Mouse (Mus musculus) left cerebral cortex, adult 2 months (tissue): Measurements from ENCODE around the gene Zdhhc14. TPM values are rescaled to one million over a fixed set of nuclear protein-coding genes. Genes with fewer than 3 reads are reported as not detected.
A peak's percentile ranks its signal among the peaks of the same experiment; 100 is the strongest.

Experiments used
- DNase-seq, 2 experiments: peaks; one replicate each; pipeline ENCODE4 v3.0.0; 2021 to 2022; ENCODE audit warnings: low spot score in 2 of 2, mixed read lengths in 1 of 2; ENCODE audit errors: extremely low spot score in 1 of 2
- H3K27ac ChIP-seq: fragments of 200-600 bp; 2 replicates; pipeline ENCODE4 v1.8.1; 2022
- H3K4me3 ChIP-seq: fragments of 200-600 bp; 2 replicates; pipeline ENCODE4 v1.8.1; 2022
- CTCF ChIP-seq: fragments of 200-600 bp; IDR thresholded peaks from 2 replicates; pipeline ENCODE4 v1.8.1; 2022; ENCODE audit warnings: antibody characterized with exemption, mild to moderate bottlenecking, moderate library complexity
- intact Hi-C: fragments of 180-260 bp; cut with DNase I; formaldehyde crosslinking; loops from one replicate; pipeline ENCODE4 v1.15.1; 2025
- total RNA-seq, 2 experiments: library from RNA; stranded (reverse); gene quantifications; 2 replicates each; pipeline ENCODE4 v1.2.3; 2021

The Zdhhc14 gene
- total RNA-seq, 2 experiments from 2014 or later, result 44.9 to 46.8 TPM

GRCm38 (mm10) chr17:5692661-5693060 is 200.3 kb downstream of the Zdhhc14 start:
- no peak for TF ChIP-seq CTCF
- H3K27ac ChIP-seq, result no peak overlapping the region
- no peak for DNase-seq
- intact Hi-C loops, result no loop called here
- no peak overlapping the region for H3K4me3 ChIP-seq

GRCm38 (mm10) chr17:5693256-5693655 is 200.9 kb downstream of the Zdhhc14 start:
- no peak overlapping the region for H3K27ac ChIP-seq
- no peak for TF ChIP-seq CTCF
- no peak for DNase-seq
- H3K4me3 ChIP-seq, result no peak overlapping the region
- intact Hi-C loops, result no loop called here

GRCm38 (mm10) chr17:5698447-5699096 is 206.2 kb downstream of the Zdhhc14 start:
- TF ChIP-seq CTCF, result no peak
- DNase-seq, result no peak
- Histone ChIP-seq H3K4me3 (no peak overlapping the region), H3K27ac (no peak overlapping the region)
- intact Hi-C loops, result no loop called here

GRCm38 (mm10) chr17:5710320-5711104 is 218.2 kb downstream of the Zdhhc14 start:
- no peak for TF ChIP-seq CTCF
- no peak overlapping the region for H3K27ac ChIP-seq
- H3K4me3 ChIP-seq, result no peak overlapping the region
- intact Hi-C loops, result no loop called here
- DNase-seq, result no peak

- DNase-seq, result no peak
- TF ChIP-seq CTCF, result no peak
- H3K4me3 ChIP-seq, result no peak overlapping the region
- H3K27ac ChIP-seq, result peak overlapping the region; percentile 17; the same call in 1 of the 2 replicates
- intact Hi-C loops, result no loop called here
These were observed 219.5 kb downstream of the Zdhhc14 start for GRCm38 (mm10) chr17:5711861-5712260.

GRCm38 (mm10) chr17:5713141-5713540 is 220.8 kb downstream of the Zdhhc14 start:
- peak overlapping the region; percentile 15; the same call in 1 of the 2 replicates for H3K27ac ChIP-seq
- H3K4me3 ChIP-seq, result no peak overlapping the region
- intact Hi-C loops, result no loop called here
- DNase-seq, result no peak
- no peak for TF ChIP-seq CTCF

GRCm38 (mm10) chr17:5716912-5717311 is 224.6 kb downstream of the Zdhhc14 start:
- TF ChIP-seq CTCF, result no peak
- intact Hi-C loops, result no loop called here
- DNase-seq, result no peak
- Histone ChIP-seq H3K27ac (no peak overlapping the region), H3K4me3 (no peak overlapping the region)

GRCm38 (mm10) chr17:5718768-5719387 is 226.5 kb downstream of the Zdhhc14 start:
- Histone ChIP-seq H3K27ac (no peak overlapping the region), H3K4me3 (no peak overlapping the region)
- intact Hi-C loops, result no loop called here
- TF ChIP-seq CTCF, result no peak
- DNase-seq, result no peak

- no peak for DNase-seq
- peak; percentile 51 for TF ChIP-seq CTCF
- H3K4me3 ChIP-seq, result no peak overlapping the region
- intact Hi-C loops, result no loop called here
- no peak overlapping the region for H3K27ac ChIP-seq
These were observed 230.4 kb downstream of the Zdhhc14 start for GRCm38 (mm10) chr17:5722802-5723201.

- no peak for DNase-seq
- TF ChIP-seq CTCF, result no peak
- Histone ChIP-seq H3K27ac (no peak overlapping the region), H3K4me3 (no peak overlapping the region)
- intact Hi-C loops, result no loop called here
These were observed 231.3 kb downstream of the Zdhhc14 start for GRCm38 (mm10) chr17:5723601-5724189.

GRCm38 (mm10) chr17:5729587-5730125 is 237.3 kb downstream of the Zdhhc14 start:
- intact Hi-C loops, result loop anchor here (5.0 kb wide), 1 partner anchor 287 kb away; the partner anchor contains the start of gene Tmem242
- DNase-seq, result no peak
- peak; percentile 18 for TF ChIP-seq CTCF
- Histone ChIP-seq H3K4me3 (no peak overlapping the region), H3K27ac (no peak overlapping the region)

- H3K4me3 ChIP-seq, result no peak overlapping the region
- no peak for DNase-seq
- no peak for TF ChIP-seq CTCF
- H3K27ac ChIP-seq, result no peak overlapping the region
- intact Hi-C loops, result loop anchor here (5.0 kb wide), 1 partner anchor 288 kb away; the partner anchor contains the start of gene Tmem242
These were observed 238.2 kb downstream of the Zdhhc14 start for GRCm38 (mm10) chr17:5730538-5730937.
